Mouse (Mus musculus) layer of hippocampus, postnatal 36 days (tissue): ENCODE measurements around the gene Shank2. TPM values are rescaled to one million over a fixed set of nuclear protein-coding genes. Genes with fewer than 3 reads are reported as not detected.

Source experiments
- DNase-seq, 2 experiments: peaks; one replicate each; pipeline ENCODE4 v3.0.0; 2022
- microRNA-seq, 2 experiments: library from miRNA; unstranded; fragments of <30 nt; microRNA quantifications; one replicate each; pipeline ENCODE4 v1.2.0; 2021
- total RNA-seq, 2 experiments: library from RNA; stranded (reverse); gene quantifications; 2 replicates each; pipeline ENCODE4 v1.2.3; 2021

The Shank2 gene
- total RNA-seq, 2 experiments from 2014 or later: 121 to 138 TPM

DNA sequence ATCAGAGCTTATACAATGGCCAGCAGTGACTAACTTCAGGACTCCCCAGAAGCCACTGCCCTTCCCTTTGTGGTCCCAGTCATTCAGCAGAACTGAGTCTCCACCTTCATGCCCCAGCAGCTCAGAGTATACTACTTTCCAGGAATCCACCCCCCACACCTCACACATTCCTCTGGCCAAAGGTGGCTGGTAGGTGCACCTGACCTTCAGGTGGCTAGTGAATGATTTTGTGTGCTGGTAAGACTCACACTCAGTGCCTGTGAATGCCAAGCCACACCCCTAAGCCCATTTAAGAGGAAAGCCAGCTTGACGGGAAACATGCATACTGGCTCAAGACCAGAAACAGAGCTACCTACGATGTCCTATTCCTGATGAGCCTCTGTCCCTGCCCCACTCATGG lies 431.2 kb downstream of the Shank2 start:
- DNase-seq: no peak

DNA sequence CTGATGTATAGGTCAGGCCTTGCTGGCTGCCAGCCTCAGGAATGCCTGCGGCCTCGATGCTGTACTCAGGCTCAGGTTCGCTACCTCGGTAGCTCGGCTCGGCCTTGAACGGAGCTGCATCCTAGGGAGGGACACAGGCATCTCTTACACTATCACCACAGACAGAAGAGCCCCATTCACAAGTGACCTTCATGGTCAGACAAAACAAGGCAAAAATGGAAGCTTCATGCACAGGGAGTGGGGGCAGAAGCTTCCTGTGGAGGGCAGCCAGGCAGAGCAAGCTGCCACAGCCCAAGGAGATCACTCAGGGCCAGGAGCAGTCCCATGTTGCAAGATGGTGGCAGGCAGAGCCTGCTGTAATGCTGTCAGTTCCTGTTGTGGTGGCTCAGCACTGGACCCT lies 437.1 kb downstream of the Shank2 start:
- no peak for DNase-seq

DNA sequence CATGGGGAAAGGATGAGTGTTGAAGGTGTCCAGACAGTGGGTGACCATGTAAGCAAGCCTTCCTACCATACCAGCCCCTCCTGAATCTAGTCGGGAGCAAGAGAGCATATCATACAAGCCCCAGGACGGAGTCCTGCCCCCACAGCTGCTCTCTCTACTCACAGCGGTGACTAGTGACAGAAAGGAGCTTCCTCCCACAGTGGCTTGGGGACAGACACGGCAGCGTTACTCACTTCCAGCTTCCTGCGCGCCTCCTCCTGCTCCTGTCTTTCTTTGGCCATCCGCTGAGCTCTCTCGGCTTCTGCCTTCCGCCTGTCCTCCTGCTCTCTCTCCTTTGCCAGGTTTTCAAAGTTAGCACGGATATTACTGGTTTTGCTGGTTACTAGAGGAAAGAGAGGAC lies 439.7 kb downstream of the Shank2 start:
- no peak for DNase-seq

DNA sequence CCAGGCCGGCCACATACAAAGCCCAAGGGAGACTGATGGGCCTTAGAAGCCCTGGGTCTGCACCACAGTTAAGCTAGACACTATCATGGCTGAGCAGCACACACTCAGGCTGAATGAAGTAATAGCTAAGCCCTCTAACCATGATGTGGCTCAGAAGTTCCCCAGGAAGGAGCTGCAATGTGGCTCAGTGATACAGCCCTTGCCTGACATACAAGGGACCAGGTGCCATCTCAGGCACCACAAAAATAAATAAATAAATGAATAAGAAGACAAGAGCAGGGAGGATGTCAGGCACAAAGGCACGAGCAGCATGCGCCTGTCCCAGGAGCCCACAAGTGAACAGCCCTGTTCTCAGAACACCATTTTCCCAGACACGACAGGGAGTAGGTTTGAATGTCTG lies 440.2 kb downstream of the Shank2 start:
- DNase-seq: no peak

DNA sequence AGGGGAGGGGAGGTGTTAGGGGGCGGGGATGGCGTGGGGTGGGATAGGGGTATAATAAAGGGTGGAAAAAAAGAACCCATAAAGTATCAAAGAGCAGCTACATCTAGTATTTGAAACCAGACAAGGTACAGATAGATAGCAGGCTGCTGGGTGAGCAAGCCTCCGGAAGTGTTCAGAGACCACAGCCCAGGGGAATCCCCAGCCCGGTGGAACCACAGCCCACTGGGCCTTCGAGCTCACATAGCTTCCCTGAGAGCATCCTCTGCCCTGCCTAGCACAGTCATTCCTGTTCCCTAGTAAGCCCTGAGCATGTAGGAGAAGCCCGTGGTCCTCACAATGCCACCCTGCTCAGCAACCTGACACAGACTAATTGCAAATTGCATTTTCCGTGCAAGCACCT lies 443.1 kb downstream of the Shank2 start:
- DNase-seq: no peak

DNA sequence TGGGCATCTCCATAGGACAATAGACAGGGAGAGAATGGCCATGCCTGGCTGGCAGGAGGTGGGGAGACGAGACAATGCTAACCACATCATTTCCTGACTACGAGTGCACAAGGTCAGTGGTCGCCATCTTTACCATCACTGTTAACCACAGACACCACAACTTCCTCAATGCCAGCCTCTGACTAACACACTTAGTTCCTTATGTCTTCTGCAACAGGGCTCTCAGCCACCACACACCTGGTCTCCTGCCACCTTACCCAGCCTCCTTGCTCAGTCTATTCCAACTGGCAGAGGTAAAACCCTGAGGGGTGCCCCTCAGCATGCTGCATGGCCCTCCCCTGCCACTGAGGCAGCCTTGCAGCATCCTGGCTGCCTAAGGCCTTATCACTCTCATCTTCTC lies 445.4 kb downstream of the Shank2 start:
- no peak for DNase-seq

DNA sequence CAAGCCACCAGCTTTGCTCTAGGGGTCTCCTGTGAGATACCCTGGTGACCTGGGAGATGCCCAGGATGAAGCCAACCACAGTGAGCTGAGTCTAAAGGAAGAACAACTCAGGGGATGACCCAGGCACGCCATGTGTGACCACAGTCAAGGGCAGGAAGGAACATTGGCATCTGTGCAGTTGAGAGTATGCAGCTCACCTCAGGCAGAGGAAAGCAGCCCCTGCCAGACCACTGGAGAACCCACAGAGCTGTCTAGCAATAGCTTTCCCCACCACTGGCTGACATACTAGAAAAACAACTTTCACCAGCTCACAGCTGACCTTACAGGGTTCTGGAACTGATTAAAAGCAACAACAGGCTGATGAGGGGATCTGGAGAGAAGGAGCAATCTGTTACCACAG lies 446.5 kb downstream of the Shank2 start:
- DNase-seq: no peak

DNA sequence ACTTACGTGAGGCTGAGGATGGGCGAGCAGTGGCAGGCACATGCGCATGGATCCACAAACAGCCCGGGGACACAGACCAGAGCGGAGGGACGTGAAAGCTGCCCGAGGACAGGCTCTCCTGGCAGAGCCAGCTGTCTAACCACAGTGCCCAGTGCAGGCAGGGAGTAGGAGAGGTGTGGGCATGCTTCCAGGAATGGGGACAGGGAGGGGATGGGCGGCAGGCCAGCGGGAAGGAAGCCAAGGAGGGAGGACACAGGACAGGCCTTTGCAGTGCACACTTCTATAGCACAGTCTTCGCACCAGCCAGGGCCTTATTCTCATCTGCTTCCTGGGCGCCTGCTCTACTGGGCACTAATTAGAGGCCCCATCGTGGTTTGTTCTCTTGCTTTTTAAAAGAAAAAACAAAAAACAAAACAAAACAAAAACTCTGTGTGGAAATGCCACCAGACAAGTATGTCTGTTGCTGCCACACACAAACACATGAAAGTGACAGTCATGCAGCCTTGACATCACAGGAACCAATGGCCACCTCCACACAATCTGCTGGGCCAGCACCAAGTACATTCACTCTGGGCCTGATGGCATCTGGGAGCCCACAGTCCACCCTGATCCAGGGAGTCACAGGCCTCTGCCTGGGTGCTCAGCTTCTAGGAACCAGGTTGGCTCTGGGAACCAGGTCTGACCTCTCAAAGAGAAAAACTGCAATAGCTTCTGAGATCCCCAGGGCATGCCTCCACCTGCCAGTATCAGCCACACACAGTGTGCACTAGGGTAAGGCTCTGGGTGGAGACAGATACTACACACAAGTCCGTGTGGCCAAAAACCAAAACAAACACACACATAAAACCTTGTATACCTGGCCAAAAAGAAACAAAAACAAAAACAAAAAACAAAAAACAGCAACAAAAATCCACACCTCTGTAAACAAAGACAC lies 448.2 kb downstream of the Shank2 start:
- DNase-seq: peak; percentile 79 to 83

DNA sequence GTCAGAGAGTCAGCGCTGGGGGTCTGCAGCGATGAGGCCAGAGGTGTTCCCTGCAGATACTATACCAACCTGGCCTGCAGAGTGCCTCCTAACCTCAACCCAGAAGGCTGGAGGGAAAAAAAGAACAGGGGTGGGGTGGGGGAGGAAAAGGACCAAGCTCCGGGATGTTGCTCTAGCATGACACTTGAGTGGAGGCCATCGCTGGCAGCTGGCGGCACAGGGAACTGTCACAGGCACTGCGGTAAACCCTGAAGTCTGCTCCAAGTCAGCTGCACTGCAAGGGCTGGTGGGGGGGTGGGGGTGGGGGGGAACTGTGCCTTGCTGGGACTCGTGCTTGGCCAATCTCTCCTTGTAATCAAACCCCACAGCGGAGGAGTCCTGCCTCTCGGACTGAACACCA lies 448.9 kb downstream of the Shank2 start:
- DNase-seq: no peak

DNA sequence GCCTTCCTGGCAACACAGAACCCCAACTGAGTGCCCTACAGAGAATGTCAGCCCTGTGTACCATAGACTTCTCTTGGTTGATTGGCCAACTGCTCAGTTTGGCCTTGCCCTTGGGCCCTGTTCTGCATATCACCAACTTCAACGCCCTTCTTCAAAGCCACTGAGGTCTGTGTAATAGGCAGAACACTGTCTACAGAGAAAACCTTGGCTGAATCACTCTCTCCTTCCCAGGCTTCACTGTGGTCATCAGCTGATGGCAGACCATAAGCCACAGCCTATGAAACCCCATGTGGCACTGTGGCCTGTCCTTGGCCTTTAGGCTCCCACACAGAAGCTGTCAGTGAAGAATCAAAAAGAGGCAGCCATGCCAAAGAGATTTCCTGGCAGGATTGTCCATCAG lies 457.2 kb downstream of the Shank2 start:
- no peak for DNase-seq

DNA sequence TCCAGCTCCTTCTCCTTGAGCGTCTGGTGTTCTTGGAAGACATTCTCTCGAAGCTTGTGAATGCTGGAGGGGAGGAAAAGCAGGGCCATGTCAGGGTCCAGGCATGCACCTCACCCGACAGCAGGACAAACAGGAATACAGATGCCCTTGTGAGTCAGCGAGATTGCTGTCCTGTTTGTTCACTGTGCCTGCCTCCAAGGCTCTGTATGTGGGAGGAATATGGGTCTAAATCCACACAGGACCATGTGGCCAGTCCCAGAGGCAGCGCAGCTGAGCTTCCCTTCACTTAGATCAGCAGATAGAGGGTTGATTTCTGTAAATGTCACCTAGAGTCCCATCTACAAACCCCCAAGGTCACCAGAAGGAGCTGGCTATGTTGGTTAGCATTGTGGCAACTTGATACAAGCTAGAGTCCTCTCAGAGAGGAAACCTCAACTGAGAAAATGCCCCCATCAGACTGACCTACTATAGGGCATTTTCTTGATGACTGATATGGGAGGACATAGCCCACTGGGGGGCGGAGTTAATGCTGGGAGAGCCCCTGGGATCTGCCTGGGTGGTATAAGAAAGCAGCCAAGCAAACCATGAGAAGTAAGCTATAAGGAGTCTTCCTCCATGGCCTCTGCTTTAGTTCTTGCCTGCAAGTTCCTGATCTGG lies 459.6 kb downstream of the Shank2 start:
- no peak for DNase-seq

DNA sequence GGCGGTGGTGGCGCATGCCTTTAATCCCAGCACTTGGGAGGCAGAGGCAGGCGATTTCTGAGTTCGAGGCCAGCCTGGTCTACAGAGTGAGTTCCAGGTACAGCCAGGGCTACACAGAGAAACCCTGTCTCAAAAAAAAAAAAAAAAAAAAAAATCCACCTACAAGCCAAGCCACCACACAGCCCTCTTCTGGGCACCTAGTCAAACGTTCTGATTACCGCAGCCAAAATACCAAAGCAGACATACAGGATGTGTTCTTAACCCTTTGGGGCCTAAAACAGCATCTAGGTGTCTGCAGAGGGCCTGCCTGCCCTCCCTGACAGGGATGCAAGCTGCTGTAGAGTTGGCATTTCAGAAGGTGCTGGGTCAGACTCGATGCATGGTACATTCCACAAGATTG lies 460.8 kb downstream of the Shank2 start:
- DNase-seq: no peak

DNA sequence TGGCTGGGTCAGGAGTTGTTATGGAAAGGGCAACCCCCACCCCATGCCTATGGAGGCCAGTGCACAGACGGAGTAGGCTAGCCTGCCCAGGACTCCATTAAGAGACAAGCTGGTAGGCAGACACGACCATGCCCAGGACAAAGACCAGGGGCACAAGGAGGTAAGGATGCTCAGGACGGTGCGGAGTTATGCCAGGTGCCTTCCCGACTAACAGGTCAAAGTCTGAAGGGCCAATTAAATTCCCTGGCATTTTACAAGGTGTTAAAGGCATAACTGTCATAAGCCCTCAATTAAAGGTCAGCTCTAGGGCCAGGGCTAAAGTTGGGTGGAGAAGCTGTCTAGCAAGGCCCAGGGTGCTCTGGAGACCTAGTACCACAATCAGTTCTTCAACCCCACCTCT lies 467.0 kb downstream of the Shank2 start:
- DNase-seq: no peak

DNA sequence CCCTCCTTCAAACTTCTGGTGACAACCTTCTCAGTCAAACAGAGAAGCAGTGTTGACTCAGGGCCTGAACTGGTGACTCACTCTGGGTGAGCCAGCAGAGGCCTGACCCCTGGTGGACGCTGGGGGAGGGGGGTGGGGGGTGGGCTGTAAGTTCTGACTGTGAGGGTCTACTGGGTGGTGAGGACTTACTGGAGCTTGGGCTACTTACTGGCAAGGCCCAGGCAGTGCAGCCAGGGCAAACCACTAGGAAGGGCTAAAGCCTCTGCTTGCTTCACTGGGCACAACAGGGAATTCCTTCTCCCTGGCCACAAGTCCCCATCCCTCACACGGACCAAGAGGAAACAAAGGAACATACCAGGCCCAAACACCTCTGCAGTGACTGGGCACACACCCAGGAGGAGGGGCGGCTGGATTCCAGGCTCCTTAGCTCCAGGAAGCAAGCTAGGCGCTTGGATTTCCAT lies 467.5 kb downstream of the Shank2 start:
- no peak for DNase-seq

DNA sequence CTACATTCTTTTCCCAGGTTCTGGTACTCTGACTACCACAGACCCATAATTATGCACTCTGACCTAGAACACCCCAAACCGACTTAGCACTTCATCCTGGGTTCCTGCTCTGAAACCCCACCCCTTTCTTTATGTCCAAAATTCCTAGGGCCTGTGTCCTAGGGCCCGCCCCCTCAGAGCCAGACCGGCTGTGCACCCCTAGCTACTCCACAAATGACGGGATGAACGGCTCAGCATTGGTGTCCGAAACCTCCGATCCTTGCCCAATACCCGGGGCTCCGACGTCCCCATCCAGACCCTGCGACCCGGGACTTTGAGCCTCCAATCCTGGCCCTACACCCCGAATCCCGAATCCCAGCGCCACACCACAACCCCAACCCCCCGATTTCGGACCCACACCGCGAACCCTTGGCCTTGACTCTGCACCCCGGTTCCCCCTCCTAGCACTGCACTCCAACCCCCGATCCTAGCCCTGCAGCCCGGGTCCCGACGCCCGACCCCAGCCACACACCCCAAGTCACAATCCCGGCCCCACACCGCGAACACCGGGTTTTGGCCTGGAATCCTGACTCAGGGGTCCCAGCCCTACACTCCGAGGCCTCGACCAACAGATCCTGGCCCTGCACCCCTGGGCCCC lies 468.3 kb downstream of the Shank2 start:
- DNase-seq: no peak

DNA sequence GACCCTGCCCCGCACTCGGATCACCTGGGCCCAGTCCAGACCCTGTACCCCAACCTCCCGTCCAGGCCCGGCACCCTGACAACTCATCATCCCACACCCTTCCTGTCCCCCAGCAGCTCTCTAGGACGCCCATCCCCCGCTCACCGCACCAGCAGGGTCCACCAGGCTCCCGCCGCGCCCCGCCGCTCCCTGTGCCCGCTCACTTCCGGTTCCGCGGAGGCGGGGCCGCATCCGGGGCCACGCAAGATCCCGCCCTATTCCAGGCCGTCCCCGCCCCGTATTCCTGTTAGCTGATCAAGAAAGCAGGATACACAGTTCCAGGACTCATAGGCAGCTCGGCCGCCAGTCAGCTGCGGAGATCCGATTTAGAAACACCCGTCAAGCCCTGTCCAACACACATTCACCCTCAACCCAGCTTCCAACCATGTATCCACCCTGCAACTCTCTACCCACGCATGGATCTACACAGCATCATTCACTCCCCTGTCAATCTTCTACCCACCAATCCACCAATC lies 468.9 kb downstream of the Shank2 start, which contains the start of gene Cttn:
TSS of gene Cttn (minus strand) at position 465 of the 515 bp plus-strand sequence.
- DNase-seq: peak; percentile 88 to 90

DNA sequence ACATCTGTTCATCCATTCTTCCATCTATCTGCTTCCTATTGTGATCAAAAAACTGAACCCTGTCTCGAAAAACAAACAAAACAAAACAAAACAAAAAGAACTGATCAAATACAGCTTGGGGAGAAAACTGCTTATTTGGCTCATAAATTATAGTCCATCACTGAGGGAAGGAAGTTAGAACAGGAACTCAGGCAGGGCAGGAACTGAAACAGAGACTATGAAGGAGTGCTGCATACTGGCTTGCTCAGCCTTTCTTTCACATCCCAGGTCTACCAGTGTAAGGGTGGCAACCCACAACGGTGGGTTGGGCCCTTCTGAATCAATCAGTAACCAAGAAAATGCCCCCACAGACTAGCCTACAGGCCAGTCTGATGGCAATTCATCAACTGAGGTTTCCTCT lies 469.4 kb downstream of the Shank2 start:
- DNase-seq: no peak

DNA sequence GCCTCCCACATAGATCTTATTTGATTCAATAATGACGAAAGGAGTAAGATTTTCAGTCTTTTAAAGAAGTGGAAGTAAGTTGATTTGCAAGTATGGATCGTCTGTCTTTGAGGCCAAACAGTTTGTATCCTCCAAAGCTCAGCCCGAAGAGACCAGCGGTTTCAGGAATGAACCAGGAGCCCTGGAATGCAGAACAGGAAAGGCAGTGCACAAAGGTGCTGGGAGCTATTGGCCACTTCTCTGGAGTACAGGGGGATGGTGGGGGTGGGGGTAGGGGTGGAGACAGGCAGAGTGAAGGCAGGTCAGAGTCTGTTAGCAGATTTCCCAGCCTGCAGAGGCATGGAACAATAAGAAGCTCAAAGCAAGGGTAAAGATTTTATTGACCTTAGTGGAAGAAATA lies 471.8 kb downstream of the Shank2 start:
- no peak for DNase-seq

Small RNA genes within 50 kb of the gene (microRNA-seq; reads per million reads assigned to microRNA genes)
- 0.90 to 1.9 reads per million in 2 experiments for gene Mir3105

Other genes with a start within 250 kb of the Shank2 start
- gene Osbpl5, start 244.9 kb upstream of the Shank2 start, total RNA-seq: 10 to 100 TPM; 28.2 to 28.3 TPM
- not detected for gene Mrgprg, start 234.9 kb upstream of the Shank2 start, total RNA-seq
- gene Mrgpre, start 217.4 kb upstream of the Shank2 start, total RNA-seq: 1 to 10 TPM; 5.4 to 6.5 TPM
- 1 to 10 TPM; 5.9 to 6.9 TPM for gene Nadsyn1, start 179.1 kb upstream of the Shank2 start, total RNA-seq
- 10 to 100 TPM; 39.0 to 40.8 TPM for gene Dhcr7, start 178.8 kb upstream of the Shank2 start, total RNA-seq
- not detected for gene Gm498, start 135.1 kb upstream of the Shank2 start, total RNA-seq